Mouse (Mus musculus): Measurements from ENCODE around the gene Ing5. TPM values are rescaled to one million over a fixed set of nuclear protein-coding genes. Genes with fewer than 3 reads are reported as not detected.
"Not testable (repeated sequence)": the region's sequence is repeated elsewhere in the genome, so short reads cannot be mapped to it uniquely, and the experiment has no call there.

The Ing5 gene
- polyA plus RNA-seq, 1 experiment from 2014 or later: 24.9 TPM

DNA sequence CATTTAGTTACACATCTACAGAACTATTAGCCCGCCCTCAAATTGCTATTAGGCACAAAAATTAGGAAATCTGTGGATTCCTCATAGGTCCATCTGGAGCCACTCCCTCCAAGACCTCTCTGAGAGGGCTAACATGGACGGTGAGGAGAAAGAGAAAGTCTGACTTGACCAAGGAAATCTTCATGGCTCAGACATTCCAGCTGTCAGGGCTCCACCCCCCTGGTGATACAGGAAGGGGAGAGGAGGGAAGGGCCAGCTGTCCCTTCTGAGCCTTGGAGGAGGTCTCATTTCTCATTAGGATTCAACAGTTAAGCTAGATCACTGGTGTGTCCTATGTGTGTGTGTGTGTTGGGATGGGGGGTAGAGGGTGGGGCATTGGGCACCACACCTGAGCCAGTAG lies 57.3 kb downstream of the Ing5 start, which contains the start of gene Gal3st2:
TSS of gene Gal3st2 (plus strand) at position 259 of the 400 bp plus-strand sequence.
- WGBS: 79% methylated on average over 2 of the region's 2 CpGs
- not testable (repeated sequence) for H3K9me3 ChIP-seq (ENCODE audit: control insufficient read depth, low read length); H3K27me3 ChIP-seq (ENCODE audit: control insufficient read depth, insufficient read depth, low read length); ATAC-seq (replicated peaks; ENCODE audit: low FRiP score); H3K4me3 ChIP-seq (ENCODE audit: low read depth, low read length); H3K27ac ChIP-seq (ENCODE audit: low read depth, low read length); H3K9ac ChIP-seq (ENCODE audit: low read length); H3K36me3 ChIP-seq (ENCODE audit: control insufficient read depth, insufficient read depth, low read length); H3K4me1 ChIP-seq (replicated peaks; ENCODE audit: control insufficient read depth, insufficient read depth, low read length); H3K4me2 ChIP-seq (ENCODE audit: low read depth, low read length, severe bottlenecking)
- peak; percentile 15 for DNase-seq (ENCODE audit: low spot score)

Other genes starting within 250 kb of the Ing5 start
- gene Stk25, start 145.3 kb upstream of the Ing5 start, polyA plus RNA-seq (2014; fragmentation: Nextera tagmentation; extraction: Ambion mirVana): 186 and 206 TPM in 2 replicates
- 44.0 and 48.6 TPM in 2 replicates for gene Bok, start 118.3 kb upstream of the Ing5 start, polyA plus RNA-seq (2014; fragmentation: Nextera tagmentation; extraction: Ambion mirVana)
- gene Atg4b, start 52.5 kb upstream of the Ing5 start, polyA plus RNA-seq (2014; fragmentation: Nextera tagmentation; extraction: Ambion mirVana): 89.9 and 93.3 TPM in 2 replicates
- 36.5 and 37.1 TPM in 2 replicates for gene Thap4, start 49.1 kb upstream of the Ing5 start, polyA plus RNA-seq (2014; fragmentation: Nextera tagmentation; extraction: Ambion mirVana)
- gene Dtymk, start 2.0 kb upstream of the Ing5 start, polyA plus RNA-seq (2014; fragmentation: Nextera tagmentation; extraction: Ambion mirVana): 267 and 282 TPM in 2 replicates
- 11.5 and 12.5 TPM in 2 replicates for gene D2hgdh, start 20.9 kb downstream of the Ing5 start, polyA plus RNA-seq (2014; fragmentation: Nextera tagmentation; extraction: Ambion mirVana)
- gene Gal3st2, start 57.3 kb downstream of the Ing5 start, polyA plus RNA-seq (2014; fragmentation: Nextera tagmentation; extraction: Ambion mirVana): not detected in 2 replicates
- gene Gal3st2b, start 114.3 kb downstream of the Ing5 start, polyA plus RNA-seq (2014; fragmentation: Nextera tagmentation; extraction: Ambion mirVana): not detected in 2 replicates
- gene Gal3st2c, start 186.5 kb downstream of the Ing5 start, polyA plus RNA-seq (2014; fragmentation: Nextera tagmentation; extraction: Ambion mirVana): not detected in 2 replicates
- not detected in 2 replicates for gene Neu4, start 216.5 kb downstream of the Ing5 start, polyA plus RNA-seq (2014; fragmentation: Nextera tagmentation; extraction: Ambion mirVana)
- not detected in 2 replicates for gene Pdcd1, start 248.6 kb downstream of the Ing5 start, polyA plus RNA-seq (2014; fragmentation: Nextera tagmentation; extraction: Ambion mirVana)

All from forebrain, embryonic 11.5 days (tissue).